Mouse (Mus musculus) heart, adult 2 months (tissue): ENCODE results near the gene Otogl.

Experiments used
- CTCF ChIP-seq: fragments of 200-600 bp; IDR thresholded peaks from 2 replicates; pipeline ENCODE4 v1.8.1; 2022; ENCODE audit warnings: antibody characterized with exemption, mild to moderate bottlenecking, moderate library complexity
- EP300 ChIP-seq: fragments of 200-500 bp; IDR thresholded peaks from 2 replicates; pipeline ENCODE4 v1.6.1; 2011; ENCODE audit warnings: low read depth, low read length, control low read depth; ENCODE audit not compliant: insufficient read depth
- POLR2A ChIP-seq: fragments of 200-500 bp; IDR thresholded peaks from 2 replicates; pipeline ENCODE4 v1.6.1; 2011; ENCODE audit warnings: mild to moderate bottlenecking, low read depth, low read length, control low read depth; ENCODE audit not compliant: insufficient read depth

GRCm38 (mm10) chr10:107872109-107872508 lies 39.8 kb downstream of the Otogl start:
- TF ChIP-seq EP300 (no peak), CTCF (no peak), POLR2A (no peak)
